Mouse (Mus musculus) megakaryocyte, embryonic 14.5 days (primary cell): Measurements from ENCODE around the gene Adat3.

Experiments used
- FLI1 ChIP-seq: IDR thresholded peaks from 2 replicates; pipeline ENCODE4 v1.6.1; 2012; ENCODE audit warnings: low read length, inconsistent platforms, mixed read lengths
- GATA1 ChIP-seq: IDR thresholded peaks from 3 replicates; pipeline ENCODE4 v1.6.1; 2012; ENCODE audit warnings: mixed read lengths, low read length, inconsistent platforms, borderline replicate concordance

GRCm38 (mm10) chr10:80620365-80620764 is 17.7 kb downstream of the Adat3 start:
- TF ChIP-seq GATA1 (no peak), FLI1 (no peak)
